Mouse (Mus musculus) ES-Bruce4 (cell line): ENCODE measurements around the gene Samd10. TPM values are rescaled to one million over a fixed set of nuclear protein-coding genes. Genes with fewer than 3 reads are reported as not detected.
A peak's percentile ranks its signal among the peaks of the same experiment; 100 is the strongest.

ENCODE experiments used
- H3K27ac ChIP-seq: 2 replicates; pipeline ENCODE4 v1.5.1; 2012; ENCODE audit warnings: low read length, inconsistent platforms; ENCODE audit not compliant: insufficient read depth
- H3K27me3 ChIP-seq: 2 replicates; pipeline ENCODE4 v1.6.1; 2012; ENCODE audit warnings: mild to moderate bottlenecking, low read length, inconsistent platforms; ENCODE audit not compliant: control insufficient read depth, poor library complexity, insufficient read depth, severe bottlenecking
- H3K36me3 ChIP-seq: 2 replicates; pipeline ENCODE4 v1.6.1; 2012; ENCODE audit warnings: inconsistent platforms, mild to moderate bottlenecking, low read length, moderate library complexity; ENCODE audit not compliant: control insufficient read depth, poor library complexity, insufficient read depth, severe bottlenecking
- H3K4me1 ChIP-seq: one replicate; pipeline ENCODE4 v1.8.1; 2011; ENCODE audit warnings: low read length; ENCODE audit not compliant: control insufficient read depth, insufficient read depth
- H3K4me3 ChIP-seq: 2 replicates; pipeline ENCODE4 v1.5.1; 2011; ENCODE audit warnings: low read depth, mild to moderate bottlenecking, low read length
- H3K9ac ChIP-seq: 2 replicates; pipeline ENCODE4 v1.6.1; 2012; ENCODE audit warnings: low read depth, mild to moderate bottlenecking, inconsistent platforms; ENCODE audit not compliant: poor library complexity, severe bottlenecking
- H3K9me3 ChIP-seq: replicated peaks from 2 replicates; pipeline ENCODE4 v1.6.1; 2012; ENCODE audit warnings: mild to moderate bottlenecking, low read length, inconsistent platforms; ENCODE audit not compliant: control insufficient read depth, poor library complexity, insufficient read depth, severe bottlenecking
- CTCF ChIP-seq: IDR thresholded peaks from one replicate; pipeline ENCODE4 v1.8.1; 2011; ENCODE audit warnings: low read depth, low read length
- EP300 ChIP-seq: IDR thresholded peaks from 2 replicates; pipeline ENCODE4 v1.6.1; 2011; ENCODE audit warnings: low read depth, low read length; ENCODE audit not compliant: insufficient read depth
- POLR2A ChIP-seq: IDR thresholded peaks from one replicate; pipeline ENCODE4 v1.8.1; 2011; ENCODE audit warnings: low read length; ENCODE audit not compliant: insufficient read depth
- polyA plus RNA-seq: library from polyadenylated mRNA; stranded (reverse); fragments of >200 nt; gene quantifications from 2 replicates; pipeline ENCODE4 v1.2.4, GENCODE M21; 2011; ENCODE audit warnings: low read depth; ENCODE audit not compliant: missing spikeins, insufficient read depth, insufficient read length

Samd10 gene
- polyA plus RNA-seq, 1 experiment, result 12.5 TPM

GRCm38 (mm10) chr2:181589011-181589731, 9.8 kb downstream of the Samd10 start:
- no peak overlapping the region for H3K9ac ChIP-seq
- no peak overlapping the region for H3K27ac ChIP-seq
- no peaks in the 10 kb centered on the region for H3K27me3 ChIP-seq
- no peaks in the 10 kb centered on the region for H3K9me3 ChIP-seq
- H3K4me1 ChIP-seq, result no peaks in the 10 kb centered on the region
- H3K4me3 ChIP-seq, result no peak overlapping the region
- H3K36me3 ChIP-seq, result peaks cover 8% of the 10 kb centered on the region; the same call in 1 of the 2 replicates
- no peak for TF ChIP-seq CTCF
- TF ChIP-seq POLR2A, result no peak
- TF ChIP-seq EP300, result no peak

DNA sequence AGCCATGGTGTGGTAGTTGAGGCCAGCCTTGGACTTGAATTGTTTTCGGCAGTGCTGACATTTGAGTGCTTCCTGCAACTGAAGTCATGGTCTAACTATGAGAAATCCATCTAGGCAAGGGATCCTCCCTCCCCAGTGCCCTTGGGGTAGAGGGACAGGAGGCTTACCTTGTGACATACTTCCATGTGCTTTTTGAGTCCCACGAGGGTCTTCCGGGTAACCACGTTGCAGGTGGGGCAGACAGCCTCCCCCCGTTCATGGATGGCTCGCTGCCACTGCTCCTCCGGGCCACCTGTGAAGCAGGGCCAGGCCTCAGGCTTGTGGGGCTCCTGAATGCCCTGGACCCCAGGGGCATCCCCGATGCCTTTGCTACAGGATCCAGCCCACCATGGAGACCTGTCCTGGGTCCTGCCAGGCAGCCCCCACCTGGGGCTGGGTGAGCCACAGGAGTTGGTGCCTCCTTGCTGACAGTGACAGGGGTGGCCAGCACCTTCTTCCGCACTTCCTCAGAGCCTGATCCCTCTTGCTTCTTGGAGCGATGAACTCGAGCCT, 10.7 kb downstream of the Samd10 start:
- TF ChIP-seq EP300, result no peak
- TF ChIP-seq CTCF, result no peak
- no peak for TF ChIP-seq POLR2A
- Histone ChIP-seq H3K4me3 (no peak overlapping the region), H3K36me3 (peaks cover 8% of the 10 kb centered on the region; the same call in 1 of the 2 replicates), H3K9me3 (no peaks in the 10 kb centered on the region), H3K4me1 (no peaks in the 10 kb centered on the region), H3K27ac (no peak overlapping the region), H3K27me3 (no peaks in the 10 kb centered on the region), H3K9ac (no peak overlapping the region)

GRCm38 (mm10) chr2:181587796-181588195, 11.2 kb downstream of the Samd10 start:
- TF ChIP-seq CTCF (peak; percentile 46), EP300 (no peak)
- Histone ChIP-seq H3K27me3 (no peaks in the 10 kb centered on the region), H3K4me3 (no peak overlapping the region), H3K4me1 (no peaks in the 10 kb centered on the region), H3K27ac (no peak overlapping the region), H3K36me3 (peaks cover 8% of the 10 kb centered on the region; the same call in 1 of the 2 replicates), H3K9ac (no peak overlapping the region), H3K9me3 (no peaks in the 10 kb centered on the region)

DNA sequence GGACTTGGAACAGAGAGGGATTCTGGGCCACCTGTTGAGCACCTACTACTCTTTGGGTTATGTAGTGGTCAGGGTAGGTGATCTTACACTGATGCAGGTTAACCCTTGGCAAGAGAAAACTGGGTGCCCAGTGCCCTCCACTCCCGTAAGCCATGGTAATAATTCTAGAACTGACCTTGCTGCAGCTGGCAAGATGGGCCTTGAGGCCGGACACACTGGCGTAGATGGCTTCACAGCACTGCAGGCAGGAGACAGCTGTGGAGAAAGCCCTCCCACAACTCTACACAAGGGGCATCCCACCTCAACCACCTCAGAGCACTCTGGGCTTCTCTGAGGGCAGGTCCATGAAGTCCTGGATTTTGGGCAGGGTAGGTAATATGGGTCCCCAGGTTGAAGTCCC, 12.9 kb downstream of the Samd10 start:
- H3K9me3 ChIP-seq, result no peaks in the 10 kb centered on the region
- TF ChIP-seq EP300, result no peak
- TF ChIP-seq CTCF, result no peak
- TF ChIP-seq POLR2A, result no peak
- H3K36me3 ChIP-seq, result peaks cover 8% of the 10 kb centered on the region; the same call in 1 of the 2 replicates
- H3K27me3 ChIP-seq, result no peaks in the 10 kb centered on the region
- no peaks in the 10 kb centered on the region for H3K4me1 ChIP-seq
- H3K27ac ChIP-seq, result no peak overlapping the region
- no peak overlapping the region for H3K9ac ChIP-seq
- H3K4me3 ChIP-seq, result no peak overlapping the region

- Histone ChIP-seq H3K4me3 (no peak overlapping the region), H3K4me1 (no peaks in the 10 kb centered on the region), H3K9ac (no peak overlapping the region), H3K27ac (no peak overlapping the region), H3K36me3 (peaks cover 8% of the 10 kb centered on the region; the same call in 1 of the 2 replicates), H3K27me3 (no peaks in the 10 kb centered on the region), H3K9me3 (no peaks in the 10 kb centered on the region)
- TF ChIP-seq EP300, result no peak
- no peak for TF ChIP-seq CTCF
- TF ChIP-seq POLR2A, result no peak
Measured at GRCm38 (mm10) chr2:181585506-181585905, 13.5 kb downstream of the Samd10 start.

GRCm38 (mm10) chr2:181584411-181584942, 14.5 kb downstream of the Samd10 start, which contains the start of gene Uckl1:
Gene Uckl1, minus strand, starts transcription at chr2:181584892.
- H3K4me1 ChIP-seq, result no peaks in the 10 kb centered on the region
- H3K36me3 ChIP-seq, result peaks cover 6% of the 10 kb centered on the region; the same call in 1 of the 2 replicates
- H3K4me3 ChIP-seq, result no peak within 1 kb of the TSS
- no peaks in the 10 kb centered on the region for H3K9me3 ChIP-seq
- H3K9ac ChIP-seq, result no peak within 1 kb of the TSS
- H3K27me3 ChIP-seq, result no peaks in the 10 kb centered on the region
- no peak for TF ChIP-seq POLR2A
- no peak for TF ChIP-seq EP300
- TF ChIP-seq CTCF, result no peak
- no peak within 1 kb of the TSS for H3K27ac ChIP-seq
